Mouse (Mus musculus): Measurements from ENCODE around the gene Adamtsl2. TPM values are rescaled to one million over a fixed set of nuclear protein-coding genes. Genes with fewer than 3 reads are reported as not detected.

Gene Adamtsl2
- total and polyA plus RNA-seq, 3 experiments, result 0.13 TPM; not detected in 2

DNA sequence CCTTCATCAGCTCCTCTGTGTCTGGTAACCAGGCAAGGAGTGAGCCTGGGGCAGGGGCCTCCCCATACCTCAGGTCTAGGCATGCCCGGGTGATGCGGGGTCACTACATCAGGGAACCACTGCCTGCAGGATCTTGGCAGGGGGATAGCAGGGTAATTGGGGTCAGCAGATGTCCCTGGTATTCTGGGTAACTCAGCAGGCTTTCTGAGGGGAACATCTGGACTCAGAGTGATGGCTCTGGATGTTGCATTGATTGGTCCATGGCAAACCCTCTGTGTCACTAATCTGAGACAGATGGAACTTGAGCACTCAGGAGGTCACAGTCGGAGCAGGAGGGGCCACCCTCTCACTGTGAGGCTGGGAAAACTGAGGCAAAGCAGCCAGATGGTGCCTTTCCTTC is 27.6 kb downstream of the Adamtsl2 start:
- no peak for TF ChIP-seq RCOR1 (conservative IDR thresholded peaks at IDR 0.05; ENCODE audit: low read depth, low read length)
- no peak for TF ChIP-seq USF2 (conservative IDR thresholded peaks at IDR 0.05; ENCODE audit: low read depth, low read length)
- no peak for TF ChIP-seq KAT2A (IDR thresholded peaks at IDR 0.05; ENCODE audit: insufficient replicate concordance, low read length)
- TF ChIP-seq CHD2 (IDR thresholded peaks at IDR 0.05; ENCODE audit: low read length), result no peak
- no peak for TF ChIP-seq JUN (IDR thresholded peaks at IDR 0.05; ENCODE audit: insufficient read depth, low read depth, low read length)
- no peak for TF ChIP-seq MAZ (IDR thresholded peaks at IDR 0.05; ENCODE audit: low read depth, low read length)
- no peak for TF ChIP-seq BHLHE40 (IDR thresholded peaks at IDR 0.05; ENCODE audit: low read depth, low read length)
- no peak for TF ChIP-seq ZKSCAN1 (IDR thresholded peaks at IDR 0.05; ENCODE audit: borderline replicate concordance, low read depth, low read length)
- TF ChIP-seq ZNF384 (IDR thresholded peaks at IDR 0.05; ENCODE audit: low read depth, low read length), result no peak
- TF ChIP-seq CHD1 (IDR thresholded peaks at IDR 0.05; ENCODE audit: low read depth, low read length), result no peak
- TF ChIP-seq EP300 (IDR thresholded peaks at IDR 0.05; ENCODE audit: low read length), result no peak
- TF ChIP-seq ZC3H11A (IDR thresholded peaks at IDR 0.05; ENCODE audit: low read depth, low read length), result no peak
- TF ChIP-seq TCF12 (IDR thresholded peaks at IDR 0.05; ENCODE audit: low read depth, low read length), result no peak
- no peaks in the 10 kb centered on the region for H3K4me1 ChIP-seq (ENCODE audit: control insufficient read depth in 1 of 2, insufficient read depth in 2 of 2)
- no peaks in the 10 kb centered on the region for H3K79me2 ChIP-seq (replicated peaks; ENCODE audit: control insufficient read depth, extremely low read depth, insufficient read depth, poor library complexity, severe bottlenecking)
- peaks cover 34% of the 10 kb centered on the region for H3K27me3 ChIP-seq (replicated peaks)
- DNase-seq (ENCODE audit: extremely low read depth), result no peak
- no peak overlapping the region for H3K4me3 ChIP-seq (replicated peaks in 1 of 3; ENCODE audit: low read depth in 2 of 3, low read length in 2 of 3, poor library complexity in 1 of 3)
- no peaks in the 10 kb centered on the region for H3K36me3 ChIP-seq (replicated peaks in 1 of 2; ENCODE audit: control insufficient read depth in 1 of 2, insufficient read depth in 1 of 2, low read length in 1 of 2)
- in situ Hi-C loops (cut with MboI; ENCODE audit: low pct_ligation_motif_present, low pct_unique_long_range_greater_than_20kb, low sequenced_read_pairs) (no loop called here), dilution Hi-C loops (cut with MboI; ENCODE audit: extremely low pct_ligation_motif_present, extremely low pct_unique_long_range_greater_than_20kb, low sequenced_read_pairs) (no loop called here)
- no peaks in the 10 kb centered on the region for H3K9me3 ChIP-seq (replicated peaks; ENCODE audit: low read length)
- H3K4me2 ChIP-seq (ENCODE audit: insufficient read depth, low read depth, poor library complexity, severe bottlenecking), result no peak overlapping the region
- H3K9ac ChIP-seq (ENCODE audit: insufficient read depth, low read depth), result no peak overlapping the region
- no peak overlapping the region for H3K27ac ChIP-seq (ENCODE audit: insufficient read depth, low read depth)

DNA sequence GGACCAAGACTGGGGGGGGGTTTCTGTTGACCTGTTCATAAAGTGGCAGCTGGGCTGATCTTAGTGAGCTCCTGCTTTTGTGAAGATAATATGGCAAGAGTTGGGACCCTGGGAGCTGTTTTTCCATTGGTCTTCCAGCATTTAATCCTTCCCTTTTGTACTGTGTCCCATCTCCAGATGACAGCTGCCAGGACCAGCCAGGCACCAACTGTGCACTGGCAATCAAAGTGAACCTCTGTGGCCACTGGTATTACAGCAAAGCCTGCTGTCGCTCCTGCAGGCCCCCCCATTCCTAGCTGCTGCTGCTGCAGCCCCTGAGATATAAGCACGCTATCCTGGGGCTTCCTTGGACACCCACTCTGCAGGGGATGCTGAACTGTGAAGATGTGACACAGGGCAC is 29.0 kb downstream of the Adamtsl2 start:
- no peak overlapping the region for H3K27ac ChIP-seq (ENCODE audit: insufficient read depth, low read depth)
- H3K9ac ChIP-seq (ENCODE audit: insufficient read depth, low read depth), result no peak overlapping the region
- H3K4me1 ChIP-seq (ENCODE audit: control insufficient read depth in 1 of 2, insufficient read depth in 2 of 2), result no peaks in the 10 kb centered on the region
- H3K9me3 ChIP-seq (replicated peaks; ENCODE audit: low read length), result no peaks in the 10 kb centered on the region
- dilution Hi-C loops (cut with MboI; ENCODE audit: extremely low pct_ligation_motif_present, extremely low pct_unique_long_range_greater_than_20kb, low sequenced_read_pairs) (no loop called here), in situ Hi-C loops (cut with MboI; ENCODE audit: low pct_ligation_motif_present, low pct_unique_long_range_greater_than_20kb, low sequenced_read_pairs) (no loop called here)
- no peak for TF ChIP-seq POLR2AphosphoS2 (IDR thresholded peaks at IDR 0.05; ENCODE audit: low read depth, low read length)
- DNase-seq (ENCODE audit: extremely low read depth), result no peak
- H3K36me3 ChIP-seq (replicated peaks in 1 of 2; ENCODE audit: control insufficient read depth in 1 of 2, insufficient read depth in 1 of 2, low read length in 1 of 2), result no peaks in the 10 kb centered on the region
- H3K4me2 ChIP-seq (ENCODE audit: insufficient read depth, low read depth, poor library complexity, severe bottlenecking), result no peak overlapping the region
- H3K27me3 ChIP-seq (replicated peaks), result peaks cover 34% of the 10 kb centered on the region
- no peak overlapping the region for H3K4me3 ChIP-seq (replicated peaks in 1 of 3; ENCODE audit: low read depth in 2 of 3, low read length in 2 of 3, poor library complexity in 1 of 3)
- no peaks in the 10 kb centered on the region for H3K79me2 ChIP-seq (replicated peaks; ENCODE audit: control insufficient read depth, extremely low read depth, insufficient read depth, poor library complexity, severe bottlenecking)

DNA sequence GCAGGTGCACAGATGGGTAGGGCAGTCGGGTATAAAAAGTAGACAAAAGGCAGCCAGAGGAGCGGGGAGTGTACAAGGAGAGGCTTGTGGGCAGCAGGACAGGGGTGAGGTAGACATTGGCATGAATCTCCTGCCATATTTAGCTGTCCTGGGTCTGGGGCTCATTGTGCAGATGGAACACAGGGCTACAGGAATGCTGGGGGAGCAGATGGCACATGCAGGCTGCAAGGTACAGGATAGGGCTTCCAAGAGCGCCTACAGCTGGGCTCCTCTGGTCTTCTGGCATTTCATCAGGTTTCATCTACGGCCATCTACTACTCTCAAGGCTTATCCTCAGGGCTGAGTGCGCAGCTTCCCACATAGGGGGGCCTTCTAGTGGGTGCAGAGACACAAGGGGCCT is 29.9 kb downstream of the Adamtsl2 start:
- H3K27ac ChIP-seq (ENCODE audit: insufficient read depth, low read depth), result no peak overlapping the region
- H3K27me3 ChIP-seq (replicated peaks), result peaks cover 34% of the 10 kb centered on the region
- TF ChIP-seq RCOR1 (conservative IDR thresholded peaks at IDR 0.05; ENCODE audit: low read depth, low read length) (no peak), ZKSCAN1 (IDR thresholded peaks at IDR 0.05; ENCODE audit: borderline replicate concordance, low read depth, low read length) (no peak), EP300 (IDR thresholded peaks at IDR 0.05; ENCODE audit: low read length) (no peak), HCFC1 (IDR thresholded peaks at IDR 0.05; ENCODE audit: low read depth, low read length) (no peak), ZC3H11A (IDR thresholded peaks at IDR 0.05; ENCODE audit: low read depth, low read length) (no peak), IRF4 (IDR thresholded peaks at IDR 0.05; ENCODE audit: low read depth, low read length) (no peak), KAT2A (IDR thresholded peaks at IDR 0.05; ENCODE audit: insufficient replicate concordance, low read length) (no peak), CHD2 (IDR thresholded peaks at IDR 0.05; ENCODE audit: low read length) (no peak), CHD1 (IDR thresholded peaks at IDR 0.05; ENCODE audit: low read depth, low read length) (no peak), SIN3A (IDR thresholded peaks at IDR 0.05; ENCODE audit: low read length) (no peak), ZNF384 (IDR thresholded peaks at IDR 0.05; ENCODE audit: low read depth, low read length) (no peak), GABPA (IDR thresholded peaks at IDR 0.05; ENCODE audit: insufficient replicate concordance, low read depth, low read length) (no peak), MAFK (IDR thresholded peaks at IDR 0.05; ENCODE audit: insufficient replicate concordance, low read length) (no peak), POLR2AphosphoS2 (IDR thresholded peaks at IDR 0.05; ENCODE audit: low read depth, low read length) (no peak), MYC (IDR thresholded peaks at IDR 0.05; ENCODE audit: low read depth, low read length) (no peak), NELFE (IDR thresholded peaks at IDR 0.05; ENCODE audit: low read depth, low read length) (no peak), PAX5 (IDR thresholded peaks at IDR 0.05; ENCODE audit: low read length) (no peak), JUND (conservative IDR thresholded peaks at IDR 0.05; ENCODE audit: low read depth, low read length) (no peak), ELF1 (IDR thresholded peaks at IDR 0.05; ENCODE audit: low read depth, low read length) (no peak)
- no peaks in the 10 kb centered on the region for H3K36me3 ChIP-seq (replicated peaks in 1 of 2; ENCODE audit: control insufficient read depth in 1 of 2, insufficient read depth in 1 of 2, low read length in 1 of 2)
- dilution Hi-C loops (cut with MboI; ENCODE audit: extremely low pct_ligation_motif_present, extremely low pct_unique_long_range_greater_than_20kb, low sequenced_read_pairs), result no loop called here
- peaks cover 0 to 7% of the 10 kb centered on the region in 2 experiments; a peak in 1 of 4 replicates for H3K4me1 ChIP-seq (ENCODE audit: control insufficient read depth in 1 of 2, insufficient read depth in 2 of 2)
- in situ Hi-C loops (cut with MboI; ENCODE audit: low pct_ligation_motif_present, low pct_unique_long_range_greater_than_20kb, low sequenced_read_pairs), result no loop called here
- no peak for DNase-seq (ENCODE audit: extremely low read depth)
- H3K9me3 ChIP-seq (replicated peaks; ENCODE audit: low read length), result no peaks in the 10 kb centered on the region
- no peak overlapping the region for H3K9ac ChIP-seq (ENCODE audit: insufficient read depth, low read depth)
- H3K4me3 ChIP-seq (replicated peaks in 1 of 3; ENCODE audit: low read depth in 2 of 3, low read length in 2 of 3, poor library complexity in 1 of 3), result no peak overlapping the region
- no peak overlapping the region for H3K4me2 ChIP-seq (ENCODE audit: insufficient read depth, low read depth, poor library complexity, severe bottlenecking)
- no peaks in the 10 kb centered on the region for H3K79me2 ChIP-seq (replicated peaks; ENCODE audit: control insufficient read depth, extremely low read depth, insufficient read depth, poor library complexity, severe bottlenecking)

Measured in CH12.LX (cell line).